Mouse (Mus musculus) cortical plate, adult 2 months (tissue): Measurements from ENCODE around the gene Bpifb9b. TPM values are rescaled to one million over a fixed set of nuclear protein-coding genes. Genes with fewer than 3 reads are reported as not detected.
A peak's percentile ranks its signal among the peaks of the same experiment; 100 is the strongest.
"Not testable (repeated sequence)": the region's sequence is repeated elsewhere in the genome, so short reads cannot be mapped to it uniquely, and the experiment has no call there.

Experiments used
- H3K27ac ChIP-seq: fragments of 200-500 bp; 2 replicates; pipeline ENCODE4 v1.5.1; 2012; ENCODE audit warnings: low read length, control low read depth, inconsistent platforms; ENCODE audit not compliant: insufficient read depth
- H3K4me1 ChIP-seq: fragments of 200-500 bp; 2 replicates; pipeline ENCODE4 v1.6.1; 2011; ENCODE audit warnings: low read length; ENCODE audit not compliant: control insufficient read depth, insufficient read depth
- H3K4me3 ChIP-seq: fragments of 200-500 bp; 2 replicates; pipeline ENCODE4 v1.5.1; 2011; ENCODE audit warnings: mild to moderate bottlenecking, low read length, control low read depth; ENCODE audit not compliant: insufficient read depth
- CTCF ChIP-seq: fragments of 200-500 bp; IDR thresholded peaks from 2 replicates; pipeline ENCODE4 v1.5.1; 2011; ENCODE audit warnings: mild to moderate bottlenecking, control low read depth, low read length; ENCODE audit not compliant: insufficient read depth; ENCODE audit errors: extremely low read depth
- POLR2A ChIP-seq: fragments of 200-500 bp; IDR thresholded peaks from 2 replicates; pipeline ENCODE4 v1.6.1; 2011; ENCODE audit warnings: mild to moderate bottlenecking, low read length, control low read depth; ENCODE audit not compliant: insufficient read depth; ENCODE audit errors: extremely low read depth
- polyA plus RNA-seq: library from polyadenylated mRNA; depleted of rRNA; stranded (reverse); fragments of >200 nt; gene quantifications from 2 replicates; pipeline ENCODE4 v1.2.3, GENCODE M21; 2012; rRNA removed

Bpifb9b gene
- polyA plus RNA-seq = not detected in 2 replicates

- H3K27ac ChIP-seq, H3K4me3 ChIP-seq, H3K4me1 ChIP-seq: not testable (repeated sequence)
Observed at GRCm38 (mm10) chr2:154306927-154307326, at the start of gene Bpifb9b. Gene Bpifb9b, plus strand, starts transcription at chr2:154307227.

- H3K4me3 ChIP-seq, H3K4me1 ChIP-seq, H3K27ac ChIP-seq: not testable (repeated sequence)
Observed at GRCm38 (mm10) chr2:154257554-154257953, 49.5 kb upstream of the Bpifb9b start, which contains the start of gene Bpifb9a. Gene Bpifb9a, plus strand, starts transcription at chr2:154257854.

GRCm38 (mm10) chr2:154264397-154264796 lies 42.6 kb upstream of the Bpifb9b start:
- not testable (repeated sequence) for H3K4me3 ChIP-seq, H3K4me1 ChIP-seq, H3K27ac ChIP-seq

GRCm38 (mm10) chr2:154291866-154292265 lies 15.2 kb upstream of the Bpifb9b start:
- H3K4me1 ChIP-seq, H3K27ac ChIP-seq, H3K4me3 ChIP-seq: not testable (repeated sequence)

GRCm38 (mm10) chr2:154292833-154293232 lies 14.2 kb upstream of the Bpifb9b start:
- TF ChIP-seq CTCF (no peak), POLR2A (no peak)
- H3K4me3 ChIP-seq = no peak overlapping the region
- no peak overlapping the region for H3K27ac ChIP-seq
- no peaks in the 10 kb centered on the region for H3K4me1 ChIP-seq

- peak; percentile 41; the same call in 1 of the 2 replicates for TF ChIP-seq CTCF
- not testable (repeated sequence) for H3K4me1 ChIP-seq, H3K27ac ChIP-seq, H3K4me3 ChIP-seq
Observed at GRCm38 (mm10) chr2:154294746-154295145, 12.3 kb upstream of the Bpifb9b start.

GRCm38 (mm10) chr2:154300496-154300895 lies 6.5 kb upstream of the Bpifb9b start:
- Histone ChIP-seq H3K4me1 (no peaks in the 10 kb centered on the region), H3K4me3 (no peak overlapping the region), H3K27ac (no peak overlapping the region)
- peak; percentile 66 for TF ChIP-seq CTCF
- no peak for TF ChIP-seq POLR2A

- no peak overlapping the region for H3K27ac ChIP-seq
- no peaks in the 10 kb centered on the region for H3K4me1 ChIP-seq
- no peak for TF ChIP-seq POLR2A
- TF ChIP-seq CTCF = no peak
- no peak overlapping the region for H3K4me3 ChIP-seq
Observed at GRCm38 (mm10) chr2:154301763-154302162, 5.3 kb upstream of the Bpifb9b start.

- H3K4me3 ChIP-seq, H3K27ac ChIP-seq: not testable (repeated sequence)
Observed at GRCm38 (mm10) chr2:154304604-154305003, 2.4 kb upstream of the Bpifb9b start.

GRCm38 (mm10) chr2:154313771-154314170 lies 6.7 kb downstream of the Bpifb9b start:
- H3K27ac ChIP-seq = not testable (repeated sequence)

More at GRCm38 (mm10) chr2:154304604-154305003, 2.4 kb upstream of the Bpifb9b start:
- H3K4me1 ChIP-seq = not testable (repeated sequence)

GRCm38 (mm10) chr2:154326852-154327251 lies 19.8 kb downstream of the Bpifb9b start:
- no peak overlapping the region for H3K4me3 ChIP-seq
- TF ChIP-seq CTCF = no peak
- no peak for TF ChIP-seq POLR2A
- H3K27ac ChIP-seq = no peak overlapping the region
- H3K4me1 ChIP-seq = no peaks in the 10 kb centered on the region

More at GRCm38 (mm10) chr2:154313771-154314170, 6.7 kb downstream of the Bpifb9b start:
- H3K4me1 ChIP-seq, H3K4me3 ChIP-seq: not testable (repeated sequence)

- Histone ChIP-seq H3K4me1 (no peaks in the 10 kb centered on the region), H3K27ac (no peak overlapping the region), H3K4me3 (no peak overlapping the region)
- TF ChIP-seq CTCF (no peak), POLR2A (no peak)
Observed at GRCm38 (mm10) chr2:154335572-154335971, 28.5 kb downstream of the Bpifb9b start.
